Mouse (Mus musculus) left cerebral cortex, postnatal 14 days (tissue): Measurements from ENCODE around the gene Prelid1. TPM values are rescaled to one million over a fixed set of nuclear protein-coding genes. Genes with fewer than 3 reads are reported as not detected.
A peak's percentile ranks its signal among the peaks of the same experiment; 100 is the strongest.

Experiments
- DNase-seq, 2 experiments: peaks; one replicate each; pipeline ENCODE4 v3.0.0; 2021 to 2022; ENCODE audit warnings: low spot score in 2 of 2, mixed read lengths in 1 of 2
- intact Hi-C: fragments of 180-260 bp; cut with DNase I; formaldehyde crosslinking; loops from one replicate; pipeline ENCODE4 v1.15.1; 2025
- total RNA-seq, 2 experiments: library from RNA; stranded (reverse); gene quantifications; 2 replicates each; pipeline ENCODE4 v1.2.3; 2021

The Prelid1 gene
- total RNA-seq, 2 experiments from 2014 or later: 161 to 168 TPM

- peak; percentile 77 to 80 for DNase-seq
- intact Hi-C loops: no loop called here
These were observed 9.6 kb downstream of the Prelid1 start, which contains the start of gene Mxd3 for GRCm38 (mm10) chr13:55329683-55330566. Gene Mxd3 (minus strand): TSS chr13:55329823.

DNA sequence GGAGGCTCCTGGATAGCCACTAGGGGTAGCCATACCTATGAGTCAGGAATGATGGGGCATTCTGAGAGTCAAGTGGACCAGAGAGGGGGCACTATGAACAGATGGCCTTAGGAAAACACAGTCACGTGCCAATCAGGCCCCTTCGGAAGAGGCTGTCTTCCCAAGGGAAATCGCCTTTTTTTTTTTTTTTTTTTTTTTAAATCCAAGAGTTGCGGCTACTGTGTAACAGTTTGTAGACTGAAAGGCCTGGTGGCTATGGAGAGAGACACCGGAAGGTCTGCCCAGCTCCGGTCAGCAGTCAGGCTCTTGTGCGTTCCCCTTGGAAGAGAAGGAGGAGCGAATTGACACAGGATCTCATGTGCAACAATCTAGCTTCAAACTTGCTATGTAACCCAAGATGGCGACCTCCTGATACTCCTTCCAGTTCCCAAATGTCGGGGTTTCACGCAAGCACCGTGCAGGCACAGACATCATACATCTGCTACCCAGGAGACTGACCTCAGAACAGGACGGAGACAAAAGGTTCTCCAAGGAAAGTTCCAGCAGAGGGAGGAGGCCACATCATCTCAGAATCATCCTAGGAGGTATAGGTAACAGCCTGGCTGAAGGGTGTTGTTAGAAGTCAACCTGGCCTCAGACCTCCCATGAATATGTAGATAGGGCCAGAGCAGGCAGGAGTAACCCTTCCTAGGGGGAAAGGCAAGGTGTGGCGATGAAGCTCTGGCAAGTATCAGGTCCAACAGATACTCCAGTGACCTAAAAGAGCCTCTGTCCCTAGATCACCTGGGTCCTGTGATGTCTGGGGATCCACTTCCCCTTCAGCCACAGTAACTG, 10.5 kb downstream of the Prelid1 start:
- intact Hi-C loops: no loop called here

GRCm38 (mm10) chr13:55332331-55332730, 12.0 kb downstream of the Prelid1 start:
- intact Hi-C loops: no loop called here

More for the DNA sequence above, 10.5 kb downstream of the Prelid1 start:
- no peak for DNase-seq

DNA sequence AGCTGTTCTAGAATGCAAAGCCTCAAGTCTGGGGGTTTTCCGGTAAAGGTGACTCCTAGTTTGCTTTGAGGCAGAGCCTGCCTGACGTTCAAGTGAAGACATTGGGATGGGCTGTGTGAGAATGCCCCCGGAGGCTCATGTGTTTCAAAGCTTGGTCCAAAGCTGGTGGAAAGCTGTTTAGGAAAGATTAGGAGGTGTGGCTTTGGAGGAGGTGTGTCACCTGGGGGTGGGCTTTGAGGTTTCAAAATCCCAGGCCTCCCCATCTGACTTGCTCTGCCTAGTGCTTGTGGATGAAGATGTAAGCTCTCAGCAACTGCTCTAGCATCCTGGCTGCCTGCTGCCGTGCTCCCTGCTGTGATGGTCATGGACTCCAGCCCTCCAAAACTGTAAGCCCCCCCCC, 15.4 kb downstream of the Prelid1 start:
- intact Hi-C loops: loop anchor here (5.0 kb wide), 1 partner anchor 62 kb away; the partner anchor contains the start of gene Slc34a1
- no peak for DNase-seq

More at GRCm38 (mm10) chr13:55332331-55332730, 12.0 kb downstream of the Prelid1 start:
- no peak for DNase-seq

- no peak for DNase-seq
- intact Hi-C loops: loop anchor here (5.0 kb wide), 1 partner anchor 60 kb away; the partner anchor contains the start of gene Slc34a1
These were observed 17.2 kb downstream of the Prelid1 start for GRCm38 (mm10) chr13:55337341-55337975.

- intact Hi-C loops: loop anchor here (5.0 kb wide), 1 partner anchor 59 kb away; the partner anchor contains the start of gene Slc34a1
- DNase-seq: no peak
These were observed 18.1 kb downstream of the Prelid1 start for GRCm38 (mm10) chr13:55338131-55339054.

DNA sequence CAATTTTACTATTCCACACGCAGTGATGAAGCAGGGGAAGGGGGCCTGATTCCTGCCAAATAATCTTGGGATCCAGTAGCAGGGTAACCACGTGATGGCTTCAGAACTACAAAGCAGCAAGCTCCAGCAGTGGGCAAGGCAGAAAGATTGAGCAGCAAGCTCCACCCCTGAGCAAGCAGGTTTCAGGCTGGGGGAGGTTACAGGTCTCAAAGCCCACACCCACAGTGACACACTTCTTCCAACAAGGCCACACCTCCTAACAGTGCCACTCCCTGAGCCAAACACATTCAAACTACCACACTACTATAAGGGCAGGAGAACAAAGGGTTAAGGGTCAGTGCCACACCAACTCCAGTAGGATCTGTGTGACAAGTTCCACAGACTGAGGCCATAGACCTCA, 19.0 kb downstream of the Prelid1 start:
- no peak for DNase-seq

GRCm38 (mm10) chr13:55342469-55342868, 22.2 kb downstream of the Prelid1 start:
- DNase-seq: no peak
- intact Hi-C loops: no loop called here

More for the DNA sequence above, 19.0 kb downstream of the Prelid1 start:
- intact Hi-C loops: loop anchor here (5.0 kb wide), 1 partner anchor 58 kb away; the partner anchor contains the start of gene Slc34a1

DNA sequence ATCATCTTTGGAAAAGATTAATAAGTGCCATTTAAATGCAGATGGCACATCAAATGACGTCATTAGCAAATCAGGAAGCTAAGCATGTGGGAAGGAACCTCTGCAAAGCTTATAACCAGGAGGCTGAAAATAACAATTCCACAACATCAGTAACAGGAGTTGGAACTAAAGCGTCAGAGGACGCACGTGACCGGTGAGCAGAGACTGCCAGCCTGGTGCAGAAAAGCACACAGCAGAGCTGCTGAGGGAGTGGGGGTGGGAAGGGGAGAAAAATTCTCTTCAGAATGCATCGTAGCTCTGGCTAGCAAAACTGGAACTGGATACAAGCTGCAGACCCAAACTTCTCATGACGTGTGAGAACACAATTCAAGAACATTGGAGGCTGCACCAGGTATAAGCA, 24.0 kb downstream of the Prelid1 start:
- intact Hi-C loops: no loop called here
- DNase-seq: peak; percentile 46 to 58

- intact Hi-C loops: no loop called here
- no peak for DNase-seq
These were observed 26.4 kb downstream of the Prelid1 start for GRCm38 (mm10) chr13:55346745-55347144.

GRCm38 (mm10) chr13:55361145-55361544, 40.8 kb downstream of the Prelid1 start:
- intact Hi-C loops: no loop called here
- no peak for DNase-seq

DNA sequence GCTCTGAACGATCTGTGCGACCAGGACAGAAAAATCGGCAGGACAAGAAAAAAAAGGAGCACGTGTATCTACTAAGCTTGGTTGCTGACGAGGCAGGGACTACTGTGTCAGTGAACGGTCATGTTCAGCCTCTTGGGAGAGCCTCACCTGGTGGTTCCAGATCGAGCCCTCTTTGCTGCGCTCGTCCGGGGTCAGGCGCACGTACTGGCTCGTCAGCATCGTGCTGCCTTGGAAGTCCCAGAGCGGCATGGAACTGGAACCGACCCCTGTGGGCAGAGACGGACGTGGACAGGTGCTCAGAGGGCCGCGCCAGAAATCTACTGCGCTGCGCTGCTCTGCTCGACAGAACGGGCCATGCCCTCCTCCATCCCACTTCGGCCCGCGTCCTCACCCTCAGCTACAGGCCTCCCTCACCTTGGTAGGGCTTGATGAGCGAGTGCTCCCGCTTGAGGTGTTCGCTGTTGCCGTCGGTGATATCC, 41.7 kb downstream of the Prelid1 start:
- no peak for DNase-seq
- intact Hi-C loops: no loop called here

DNA sequence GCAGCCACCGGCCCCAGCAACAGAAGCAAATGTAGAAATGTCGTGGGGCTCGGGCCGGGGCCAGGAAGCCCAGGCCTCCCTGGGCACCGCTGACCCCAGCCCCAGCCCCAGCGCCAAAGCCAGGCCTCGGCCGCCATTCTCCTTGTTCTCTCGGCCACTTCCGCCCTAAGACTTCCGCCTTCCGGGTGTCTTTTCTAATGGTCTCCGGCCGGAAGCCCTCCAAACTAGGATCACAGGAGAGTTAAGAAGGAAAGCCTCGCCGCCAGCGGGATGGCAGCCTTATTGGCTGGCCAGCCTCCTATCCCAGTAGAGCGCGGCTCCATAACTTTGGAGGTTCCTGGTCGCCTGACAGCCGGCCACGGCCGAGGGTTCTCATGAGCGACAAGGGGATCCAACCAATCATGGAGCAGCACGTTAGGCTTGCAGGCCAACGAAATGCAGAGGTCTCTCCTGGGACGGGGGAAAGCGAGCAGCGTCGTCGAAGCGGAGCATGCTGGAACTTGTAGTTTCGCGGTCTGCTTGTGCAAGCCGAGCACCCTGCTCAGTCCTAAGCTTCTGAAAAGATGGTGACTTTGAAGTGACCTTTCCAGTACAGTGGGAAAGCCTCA, 42.3 kb downstream of the Prelid1 start, which contains the start of gene Lman2:
Gene Lman2 (minus strand): TSS at position 331 of the 608 bp plus-strand sequence.
- intact Hi-C loops: no loop called here
- DNase-seq: peak; percentile 98 to 99

GRCm38 (mm10) chr13:55368401-55368800, 48.1 kb downstream of the Prelid1 start:
- no peak for DNase-seq
- intact Hi-C loops: no loop called here

- intact Hi-C loops: no loop called here
- DNase-seq: peak; percentile 63 to 75
These were observed 49.3 kb downstream of the Prelid1 start, which contains the start of gene Rgs14 for GRCm38 (mm10) chr13:55369531-55370114. Gene Rgs14 (plus strand): TSS chr13:55369732.

DNA sequence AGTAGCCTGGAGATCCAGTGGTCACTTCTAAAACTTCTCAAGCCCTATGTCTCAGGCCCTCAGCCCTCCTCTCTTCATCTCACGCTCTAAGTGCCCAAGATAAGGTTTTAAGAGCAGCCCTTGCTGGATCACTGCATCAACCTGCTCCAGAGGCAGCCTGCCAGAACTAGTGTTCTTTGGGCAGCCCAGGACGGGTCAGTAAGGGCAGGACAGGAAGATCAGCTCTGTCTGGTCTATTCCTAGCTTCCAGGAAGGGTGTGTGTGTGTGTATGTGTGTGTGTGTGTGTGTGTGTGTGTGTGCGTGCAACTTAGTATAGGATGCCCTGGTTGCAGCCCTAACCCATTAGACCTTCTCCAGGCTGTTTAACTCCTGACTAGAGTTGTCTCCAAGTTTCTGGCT, 49.9 kb downstream of the Prelid1 start:
- no peak for DNase-seq
- intact Hi-C loops: no loop called here

DNA sequence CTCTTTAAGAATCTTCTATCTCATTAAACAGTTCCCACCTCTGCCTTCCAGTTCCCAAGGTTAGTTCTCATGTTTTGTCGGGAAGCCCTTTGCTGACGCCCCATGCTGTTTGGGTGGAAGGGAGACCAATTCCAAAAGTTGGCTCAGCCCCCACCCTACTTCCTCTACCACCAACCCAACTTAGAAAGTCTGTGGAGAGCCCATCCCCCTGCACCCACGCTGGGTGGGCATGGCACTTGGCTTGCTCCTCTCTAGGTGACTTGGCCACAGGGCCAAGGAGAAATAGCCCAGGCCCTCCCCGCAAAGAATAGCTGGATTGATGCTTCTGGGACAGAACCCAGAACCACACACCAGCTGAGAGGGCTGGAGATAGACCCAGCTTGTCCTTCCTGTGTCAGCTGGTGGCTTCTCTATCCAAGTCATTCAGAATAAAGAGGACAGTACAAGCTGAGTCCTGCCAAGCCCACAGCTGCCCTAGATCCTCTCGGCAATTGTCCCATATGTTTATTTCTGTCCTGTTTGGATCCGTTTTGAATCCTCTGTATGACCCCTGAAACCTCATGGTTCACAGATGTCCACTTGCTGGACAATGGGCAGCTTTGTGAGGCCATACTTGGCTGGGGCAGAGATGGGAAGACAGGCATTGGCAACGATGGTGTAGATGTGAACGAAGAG, 50.8 kb downstream of the Prelid1 start:
- DNase-seq: peak in 1 of 2 experiments; percentile 66
- intact Hi-C loops: no loop called here
